Mouse (Mus musculus): Measurements from ENCODE around the gene Vps36. TPM values are rescaled to one million over a fixed set of nuclear protein-coding genes. Genes with fewer than 3 reads are reported as not detected.

Gene Vps36
- polyA plus RNA-seq, 1 experiment from 2014 or later: 31.5 TPM

- no peak for DNase-seq (ENCODE audit: low spot score)
- Histone ChIP-seq H3K27ac (peak overlapping the region; percentile 3; the same call in 1 of the 2 replicates), H3K4me1 (peaks cover 4% of the 10 kb centered on the region; the same call in 1 of the 2 replicates), H3K4me3 (peak overlapping the region; percentile 73), H3K9me3 (no peaks in the 10 kb centered on the region), H3K36me3 (no peaks in the 10 kb centered on the region), H3K27me3 (ENCODE audit: insufficient read depth, poor library complexity, severe bottlenecking) (peaks cover 9% of the 10 kb centered on the region; the same call in 1 of the 2 replicates)
- 34% methylated on average over 7 of the region's 7 CpGs for WGBS
These were observed 36.0 kb downstream of the Vps36 start for GRCm38 (mm10) chr8:22228621-22229020.

GRCm38 (mm10) chr8:22242986-22243385 lies 50.4 kb downstream of the Vps36 start:
- Histone ChIP-seq H3K27ac (no peak overlapping the region), H3K4me3 (no peak overlapping the region), H3K4me1 (0 out of 2 replicates have a peak, but pooled peaks cover 5% of the 10 kb centered on the region), H3K27me3 (ENCODE audit: insufficient read depth, poor library complexity, severe bottlenecking) (no peaks in the 10 kb centered on the region), H3K9me3 (no peaks in the 10 kb centered on the region), H3K36me3 (no peaks in the 10 kb centered on the region)
- 77% methylated on average over 9 of the region's 9 CpGs for WGBS
- no peak for DNase-seq (ENCODE audit: low spot score)

- H3K27ac ChIP-seq: no peak overlapping the region
- no peaks in the 10 kb centered on the region for H3K9me3 ChIP-seq
- no peak overlapping the region for H3K4me3 ChIP-seq
- DNase-seq (ENCODE audit: low spot score): no peak
- 0 out of 2 replicates have a peak, but pooled peaks cover 5% of the 10 kb centered on the region for H3K4me1 ChIP-seq
- no peaks in the 10 kb centered on the region for H3K27me3 ChIP-seq (ENCODE audit: insufficient read depth, poor library complexity, severe bottlenecking)
- H3K36me3 ChIP-seq: no peaks in the 10 kb centered on the region
- WGBS: 59% methylated on average over 1 of the region's 1 CpGs
These were observed 53.1 kb downstream of the Vps36 start for GRCm38 (mm10) chr8:22245663-22246062.

- H3K27me3 ChIP-seq (ENCODE audit: insufficient read depth, poor library complexity, severe bottlenecking): no peaks in the 10 kb centered on the region
- no peak overlapping the region for H3K27ac ChIP-seq
- no peak overlapping the region for H3K4me3 ChIP-seq
- no peaks in the 10 kb centered on the region for H3K9me3 ChIP-seq
- 84% methylated on average over 12 of the region's 12 CpGs for WGBS
- DNase-seq (ENCODE audit: low spot score): no peak
- H3K36me3 ChIP-seq: peaks cover 2% of the 10 kb centered on the region; the same call in 1 of the 2 replicates
- peaks cover 9% of the 10 kb centered on the region; the same call in 1 of the 2 replicates for H3K4me1 ChIP-seq
These were observed 55.3 kb downstream of the Vps36 start for GRCm38 (mm10) chr8:22247956-22248355.

- H3K4me3 ChIP-seq: no peak overlapping the region
- WGBS: 82% methylated on average over 9 of the region's 9 CpGs
- no peak for DNase-seq (ENCODE audit: low spot score)
These were observed 56.5 kb downstream of the Vps36 start for GRCm38 (mm10) chr8:22249080-22249479.

GRCm38 (mm10) chr8:22258946-22259450 lies 66.4 kb downstream of the Vps36 start:
- no peak overlapping the region for H3K27ac ChIP-seq
- peaks cover 17% of the 10 kb centered on the region for H3K36me3 ChIP-seq
- WGBS: 75% methylated on average over 18 of the region's 18 CpGs
- no peak for DNase-seq (ENCODE audit: low spot score)
- no peak overlapping the region for H3K4me3 ChIP-seq
- peaks cover 25% of the 10 kb centered on the region for H3K4me1 ChIP-seq
- H3K27me3 ChIP-seq (ENCODE audit: insufficient read depth, poor library complexity, severe bottlenecking): no peaks in the 10 kb centered on the region
- H3K9me3 ChIP-seq: 0 out of 2 replicates have a peak, but pooled peaks cover 1% of the 10 kb centered on the region

More at GRCm38 (mm10) chr8:22249080-22249479, 56.5 kb downstream of the Vps36 start:
- no peak overlapping the region for H3K27ac ChIP-seq
- peaks cover 9% of the 10 kb centered on the region; the same call in 1 of the 2 replicates for H3K4me1 ChIP-seq
- H3K36me3 ChIP-seq: peaks cover 11% of the 10 kb centered on the region; the same call in 1 of the 2 replicates
- 0 out of 2 replicates have a peak, but pooled peaks cover 3% of the 10 kb centered on the region for H3K9me3 ChIP-seq
- no peaks in the 10 kb centered on the region for H3K27me3 ChIP-seq (ENCODE audit: insufficient read depth, poor library complexity, severe bottlenecking)

GRCm38 (mm10) chr8:22259531-22259930 lies 66.9 kb downstream of the Vps36 start:
- Histone ChIP-seq H3K4me3 (no peak overlapping the region), H3K27me3 (ENCODE audit: insufficient read depth, poor library complexity, severe bottlenecking) (no peaks in the 10 kb centered on the region), H3K9me3 (no peaks in the 10 kb centered on the region), H3K27ac (no peak overlapping the region), H3K36me3 (peaks cover 12% of the 10 kb centered on the region), H3K4me1 (peaks cover 25% of the 10 kb centered on the region)
- WGBS: 81% methylated on average over 12 of the region's 12 CpGs
- no peak for DNase-seq (ENCODE audit: low spot score)

GRCm38 (mm10) chr8:22260091-22260722 lies 67.6 kb downstream of the Vps36 start:
- WGBS: 16% methylated on average over 9 of the region's 9 CpGs
- Histone ChIP-seq H3K27me3 (ENCODE audit: insufficient read depth, poor library complexity, severe bottlenecking) (no peaks in the 10 kb centered on the region), H3K4me3 (0 out of 2 replicates have a peak overlapping the region, but pooled peaks have one; percentile 3), H3K27ac (peak overlapping the region; percentile 53; the same call in 1 of the 2 replicates), H3K36me3 (peaks cover 10% of the 10 kb centered on the region), H3K4me1 (peaks cover 25% of the 10 kb centered on the region), H3K9me3 (no peaks in the 10 kb centered on the region)
- DNase-seq (ENCODE audit: low spot score): no peak

- Histone ChIP-seq H3K4me3 (no peak overlapping the region), H3K27ac (no peak overlapping the region), H3K4me1 (peaks cover 12% of the 10 kb centered on the region), H3K9me3 (no peaks in the 10 kb centered on the region), H3K27me3 (ENCODE audit: insufficient read depth, poor library complexity, severe bottlenecking) (no peaks in the 10 kb centered on the region), H3K36me3 (peaks cover 10% of the 10 kb centered on the region)
- DNase-seq (ENCODE audit: low spot score): no peak
- WGBS: 85% methylated on average over 3 of the region's 3 CpGs
These were observed 69.7 kb downstream of the Vps36 start for GRCm38 (mm10) chr8:22262267-22262666.

- DNase-seq (ENCODE audit: low spot score): no peak
- H3K36me3 ChIP-seq: no peaks in the 10 kb centered on the region; the same call in 1 of the 2 replicates
- no peaks in the 10 kb centered on the region for H3K27me3 ChIP-seq (ENCODE audit: insufficient read depth, poor library complexity, severe bottlenecking)
- H3K9me3 ChIP-seq: 0 out of 2 replicates have a peak, but pooled peaks cover 3% of the 10 kb centered on the region
- H3K4me1 ChIP-seq: peaks cover 8% of the 10 kb centered on the region
- 77% methylated on average over 6 of the region's 6 CpGs for WGBS
- no peak overlapping the region for H3K4me3 ChIP-seq
- H3K27ac ChIP-seq: no peak overlapping the region
These were observed 71.7 kb downstream of the Vps36 start for GRCm38 (mm10) chr8:22264292-22264691.

- H3K27me3 ChIP-seq (ENCODE audit: insufficient read depth, poor library complexity, severe bottlenecking): no peaks in the 10 kb centered on the region
- DNase-seq (ENCODE audit: low spot score): no peak
- H3K36me3 ChIP-seq: no peaks in the 10 kb centered on the region
- H3K4me1 ChIP-seq: peaks cover 8% of the 10 kb centered on the region
- H3K27ac ChIP-seq: no peak overlapping the region
- no peak overlapping the region for H3K4me3 ChIP-seq
- H3K9me3 ChIP-seq: 0 out of 2 replicates have a peak, but pooled peaks cover 3% of the 10 kb centered on the region
- 77% methylated on average over 6 of the region's 6 CpGs for WGBS
These were observed 72.2 kb downstream of the Vps36 start for GRCm38 (mm10) chr8:22264787-22265186.

GRCm38 (mm10) chr8:22265194-22265593 lies 72.6 kb downstream of the Vps36 start:
- Histone ChIP-seq H3K4me3 (no peak overlapping the region), H3K4me1 (peaks cover 4% of the 10 kb centered on the region), H3K36me3 (no peaks in the 10 kb centered on the region), H3K9me3 (0 out of 2 replicates have a peak, but pooled peaks cover 3% of the 10 kb centered on the region), H3K27ac (no peak overlapping the region), H3K27me3 (ENCODE audit: insufficient read depth, poor library complexity, severe bottlenecking) (no peaks in the 10 kb centered on the region)
- WGBS: 88% methylated on average over 1 of the region's 1 CpGs
- no peak for DNase-seq (ENCODE audit: low spot score)

- H3K4me1 ChIP-seq: no peaks in the 10 kb centered on the region
- H3K27ac ChIP-seq: no peak overlapping the region
- no peak for DNase-seq (ENCODE audit: low spot score)
- no peak overlapping the region for H3K4me3 ChIP-seq
- no peaks in the 10 kb centered on the region for H3K36me3 ChIP-seq
- H3K9me3 ChIP-seq: 0 out of 2 replicates have a peak, but pooled peaks cover 3% of the 10 kb centered on the region
- 86% methylated on average over 3 of the region's 3 CpGs for WGBS
- H3K27me3 ChIP-seq (ENCODE audit: insufficient read depth, poor library complexity, severe bottlenecking): no peaks in the 10 kb centered on the region
These were observed 74.2 kb downstream of the Vps36 start for GRCm38 (mm10) chr8:22266809-22267208.
